Mouse (Mus musculus) kidney, embryonic 14.5 days (tissue): ENCODE results near the gene Lbhd2. TPM values are rescaled to one million over a fixed set of nuclear protein-coding genes. Genes with fewer than 3 reads are reported as not detected.

ENCODE experiments used
- ATAC-seq: fragments of 200-750 bp; cut with Nextera tagmentation; 2 replicates; pipeline ENCODE4 v1.8.0; 2017; ENCODE audit warnings: moderate number of reproducible peaks, mild to moderate bottlenecking, moderate TSS enrichment, moderate library complexity; ENCODE audit not compliant: low FRiP score, low TSS enrichment
- H3K27ac ChIP-seq: fragments of 300-500 bp; sonication (generic); 2 replicates; pipeline ENCODE4 v1.5.1; 2014; ENCODE audit warnings: low read depth, mild to moderate bottlenecking, low read length, moderate library complexity, mixed read lengths
- H3K27me3 ChIP-seq: fragments of 300-500 bp; sonication (generic); 2 replicates; pipeline ENCODE4 v1.6.1; 2014; ENCODE audit warnings: mild to moderate bottlenecking, low read length; ENCODE audit not compliant: control insufficient read depth, insufficient read depth
- H3K36me3 ChIP-seq: fragments of 300-500 bp; sonication (generic); 2 replicates; pipeline ENCODE4 v1.6.1; 2014; ENCODE audit warnings: low read length, mixed read lengths; ENCODE audit not compliant: control insufficient read depth, insufficient read depth
- H3K4me1 ChIP-seq: fragments of 300-500 bp; sonication (generic); 2 replicates; pipeline ENCODE4 v1.6.1; 2014; ENCODE audit warnings: low read length, mixed read lengths; ENCODE audit not compliant: control insufficient read depth, insufficient read depth
- H3K4me2 ChIP-seq: fragments of 300-500 bp; sonication (generic); replicated peaks from 2 replicates; pipeline ENCODE4 v1.6.1; 2014; ENCODE audit warnings: low read depth, mild to moderate bottlenecking, low read length
- H3K4me3 ChIP-seq: fragments of 300-500 bp; sonication (generic); 2 replicates; pipeline ENCODE4 v1.5.1; 2014; ENCODE audit warnings: mild to moderate bottlenecking, low read length
- H3K9ac ChIP-seq: fragments of 300-500 bp; sonication (generic); 2 replicates; pipeline ENCODE4 v1.6.1; 2014; ENCODE audit warnings: low read depth, mild to moderate bottlenecking, low read length, moderate library complexity
- H3K9me3 ChIP-seq: fragments of 300-500 bp; sonication (generic); 2 replicates; pipeline ENCODE4 v1.6.1; 2016; ENCODE audit warnings: low read length; ENCODE audit not compliant: control insufficient read depth
- WGBS: fragments of 180-500 bp; shearing (Covaris S2); extraction: QIAGEN DNeasy Blood & Tissue Kit; methylation state at CpG from one replicate; pipeline ENCODE4 v1.1.7; 2014; 5-methylcytosine and 5-hydroxymethylcytosine counted together
- polyA plus RNA-seq: library from polyadenylated mRNA; unstranded; fragments of >200 nt; fragmentation: Nextera tagmentation; extraction: Ambion mirVana; gene quantifications from 2 replicates; pipeline ENCODE4 v1.2.1, GENCODE M21; 2014

Lbhd2 gene
- polyA plus RNA-seq, 1 experiment from 2014 or later = 5.8 TPM

GRCm38 (mm10) chr12:111441523-111441922 is 34.9 kb downstream of the Lbhd2 start:
- no peak overlapping the region for H3K27ac ChIP-seq
- 66% methylated on average over 3 of the region's 3 CpGs for WGBS
- H3K27me3 ChIP-seq = peaks cover 56% of the 10 kb centered on the region
- no peaks in the 10 kb centered on the region for H3K36me3 ChIP-seq
- peak overlapping the region; percentile 88; the same call in 1 of the 2 replicates for H3K4me2 ChIP-seq
- no peak for ATAC-seq
- H3K4me3 ChIP-seq = no peak overlapping the region
- peaks cover 22% of the 10 kb centered on the region; the same call in 1 of the 2 replicates for H3K4me1 ChIP-seq
- no peaks in the 10 kb centered on the region for H3K9me3 ChIP-seq
- H3K9ac ChIP-seq = no peak overlapping the region

GRCm38 (mm10) chr12:111442309-111443010 is 35.9 kb downstream of the Lbhd2 start, which contains the start of gene Tnfaip2:
Gene Tnfaip2 (plus strand): TSS chr12:111442469.
- Histone ChIP-seq H3K9me3 (no peaks in the 10 kb centered on the region), H3K27ac (no peak within 1 kb of the TSS), H3K4me3 (peak within 1 kb of the TSS; percentile 43), H3K36me3 (no peaks in the 10 kb centered on the region), H3K9ac (peak within 1 kb of the TSS; percentile 47; the same call in 1 of the 2 replicates), H3K27me3 (peaks cover 65% of the 10 kb centered on the region), H3K4me2 (peak within 1 kb of the TSS; percentile 88), H3K4me1 (peaks cover 31% of the 10 kb centered on the region)
- peak; percentile 80 for ATAC-seq
- 1% methylated on average over 48 of the region's 48 CpGs for WGBS

- Histone ChIP-seq H3K4me3 (peak overlapping the region; percentile 43), H3K9me3 (no peaks in the 10 kb centered on the region), H3K36me3 (no peaks in the 10 kb centered on the region), H3K4me2 (peak overlapping the region; percentile 88), H3K27ac (no peak overlapping the region), H3K9ac (peak overlapping the region; percentile 47; the same call in 1 of the 2 replicates), H3K27me3 (peaks cover 71% of the 10 kb centered on the region), H3K4me1 (peaks cover 35% of the 10 kb centered on the region)
- 18% methylated on average over 15 of the region's 15 CpGs for WGBS
- ATAC-seq = no peak
Measured at GRCm38 (mm10) chr12:111443011-111443870, 36.6 kb downstream of the Lbhd2 start.

- Histone ChIP-seq H3K4me2 (peak overlapping the region; percentile 88), H3K36me3 (no peaks in the 10 kb centered on the region), H3K4me3 (peak overlapping the region; percentile 43; the same call in 1 of the 2 replicates), H3K4me1 (peaks cover 44% of the 10 kb centered on the region), H3K9me3 (no peaks in the 10 kb centered on the region), H3K27ac (no peak overlapping the region), H3K9ac (no peak overlapping the region), H3K27me3 (peaks cover 74% of the 10 kb centered on the region)
- no peak for ATAC-seq
- 41% methylated on average over 10 of the region's 10 CpGs for WGBS
Measured at GRCm38 (mm10) chr12:111443921-111444831, 37.6 kb downstream of the Lbhd2 start.

GRCm38 (mm10) chr12:111445161-111445889 is 38.7 kb downstream of the Lbhd2 start:
- Histone ChIP-seq H3K9ac (peak overlapping the region; percentile 31; the same call in 1 of the 2 replicates), H3K4me1 (peaks cover 55% of the 10 kb centered on the region)

GRCm38 (mm10) chr12:111445890-111446613 is 39.4 kb downstream of the Lbhd2 start:
- 6% methylated on average over 27 of the region's 27 CpGs for WGBS
- H3K4me3 ChIP-seq = peak overlapping the region; percentile 24
- ATAC-seq = no peak
- no peak overlapping the region for H3K27ac ChIP-seq
- no peaks in the 10 kb centered on the region for H3K9me3 ChIP-seq
- H3K36me3 ChIP-seq = no peaks in the 10 kb centered on the region
- peaks cover 74% of the 10 kb centered on the region for H3K27me3 ChIP-seq
- peaks cover 63% of the 10 kb centered on the region for H3K4me1 ChIP-seq
- peak overlapping the region; percentile 31; the same call in 1 of the 2 replicates for H3K9ac ChIP-seq
- H3K4me2 ChIP-seq = peak overlapping the region; percentile 53

More at GRCm38 (mm10) chr12:111445161-111445889, 38.7 kb downstream of the Lbhd2 start:
- WGBS = 4% methylated on average over 51 of the region's 52 CpGs
- H3K27ac ChIP-seq = no peak overlapping the region
- H3K36me3 ChIP-seq = no peaks in the 10 kb centered on the region
- peak overlapping the region; percentile 24 for H3K4me3 ChIP-seq
- H3K9me3 ChIP-seq = no peaks in the 10 kb centered on the region
- peak overlapping the region; percentile 53 for H3K4me2 ChIP-seq
- no peak for ATAC-seq
- H3K27me3 ChIP-seq = peaks cover 74% of the 10 kb centered on the region

GRCm38 (mm10) chr12:111446745-111447144 is 40.1 kb downstream of the Lbhd2 start:
- 0 out of 2 replicates have a peak, but pooled peaks cover 3% of the 10 kb centered on the region for H3K36me3 ChIP-seq
- H3K9ac ChIP-seq = no peak overlapping the region
- 28% methylated on average over 5 of the region's 5 CpGs for WGBS
- H3K4me1 ChIP-seq = peaks cover 64% of the 10 kb centered on the region
- H3K9me3 ChIP-seq = no peaks in the 10 kb centered on the region
- no peak overlapping the region for H3K4me2 ChIP-seq
- no peak for ATAC-seq
- H3K27me3 ChIP-seq = peaks cover 75% of the 10 kb centered on the region
- no peak overlapping the region for H3K27ac ChIP-seq
- 0 out of 2 replicates have a peak overlapping the region, but pooled peaks have one; percentile 6 for H3K4me3 ChIP-seq
